Mouse (Mus musculus): ENCODE data around the gene Clmp.

The Clmp gene

GRCm38 (mm10) chr9:40730302-40730700, 44.5 kb downstream of the Clmp start:
- DNase-seq (ENCODE audit: extremely low spot score, low read depth, low spot score) = no peak

GRCm38 (mm10) chr9:40730701-40731590, 45.2 kb downstream of the Clmp start:
- DNase-seq (ENCODE audit: extremely low spot score, low read depth, low spot score) = peak; percentile 74

GRCm38 (mm10) chr9:40731591-40732048, 45.9 kb downstream of the Clmp start:
- DNase-seq (ENCODE audit: extremely low spot score, low read depth, low spot score) = peak; percentile 53

- DNase-seq (ENCODE audit: extremely low spot score, low read depth, low spot score) = no peak
These were observed 46.5 kb downstream of the Clmp start for GRCm38 (mm10) chr9:40732302-40732701.

- DNase-seq (ENCODE audit: extremely low spot score, low read depth, low spot score) = no peak
These were observed 51.4 kb downstream of the Clmp start for GRCm38 (mm10) chr9:40737117-40737516.

- DNase-seq (ENCODE audit: extremely low spot score, low read depth, low spot score) = no peak
These were observed 57.8 kb downstream of the Clmp start for GRCm38 (mm10) chr9:40743525-40744034.

- DNase-seq (ENCODE audit: extremely low spot score, low read depth, low spot score) = no peak
These were observed 58.5 kb downstream of the Clmp start for GRCm38 (mm10) chr9:40744233-40744632.

- no peak for DNase-seq (ENCODE audit: extremely low spot score, low read depth, low spot score)
These were observed 61.0 kb downstream of the Clmp start for GRCm38 (mm10) chr9:40746796-40747195.

GRCm38 (mm10) chr9:40747249-40747648, 61.5 kb downstream of the Clmp start:
- no peak for DNase-seq (ENCODE audit: extremely low spot score, low read depth, low spot score)

- no peak for DNase-seq (ENCODE audit: extremely low spot score, low read depth, low spot score)
These were observed 64.3 kb downstream of the Clmp start for GRCm38 (mm10) chr9:40749832-40750620.

- DNase-seq (ENCODE audit: extremely low spot score, low read depth, low spot score) = no peak
These were observed 66.0 kb downstream of the Clmp start for GRCm38 (mm10) chr9:40751749-40752148.

- DNase-seq (ENCODE audit: extremely low spot score, low read depth, low spot score) = no peak
These were observed 70.6 kb downstream of the Clmp start for GRCm38 (mm10) chr9:40756401-40756800.

GRCm38 (mm10) chr9:40757105-40757626, 71.4 kb downstream of the Clmp start:
- DNase-seq (ENCODE audit: extremely low spot score, low read depth, low spot score) = peak; percentile 44

- DNase-seq (ENCODE audit: extremely low spot score, low read depth, low spot score) = peak; percentile 49
These were observed 72.0 kb downstream of the Clmp start for GRCm38 (mm10) chr9:40757685-40758270.

GRCm38 (mm10) chr9:40762354-40762753, 76.6 kb downstream of the Clmp start:
- DNase-seq (ENCODE audit: extremely low spot score, low read depth, low spot score) = no peak

- no peak for DNase-seq (ENCODE audit: extremely low spot score, low read depth, low spot score)
These were observed 79.3 kb downstream of the Clmp start for GRCm38 (mm10) chr9:40764887-40765580.

GRCm38 (mm10) chr9:40765581-40765940, 79.8 kb downstream of the Clmp start:
- DNase-seq (ENCODE audit: extremely low spot score, low read depth, low spot score) = no peak

GRCm38 (mm10) chr9:40766058-40766605, 80.4 kb downstream of the Clmp start:
- no peak for DNase-seq (ENCODE audit: extremely low spot score, low read depth, low spot score)

GRCm38 (mm10) chr9:40767946-40768345, 82.2 kb downstream of the Clmp start:
- DNase-seq (ENCODE audit: extremely low spot score, low read depth, low spot score) = no peak

- no peak for DNase-seq (ENCODE audit: extremely low spot score, low read depth, low spot score)
These were observed 86.5 kb downstream of the Clmp start for GRCm38 (mm10) chr9:40772246-40772645.
